Mouse (Mus musculus) intestine, embryonic 14.5 days (tissue): ENCODE data around the gene Foxn3. TPM values are rescaled to one million over a fixed set of nuclear protein-coding genes. Genes with fewer than 3 reads are reported as not detected.

Source experiments
- ATAC-seq: fragments of 200-750 bp; cut with Nextera tagmentation; replicated peaks from 2 replicates; pipeline ENCODE4 v1.8.0; 2017; ENCODE audit warnings: low read depth, moderate number of reproducible peaks, moderate TSS enrichment, moderate library complexity; ENCODE audit not compliant: low FRiP score, low TSS enrichment
- DNase-seq: peaks from one replicate; pipeline ENCODE4 v3.0.0-alpha.2; 2018; ENCODE audit warnings: low spot score
- H3K27ac ChIP-seq: fragments of 300-500 bp; sonication (generic); 2 replicates; pipeline ENCODE4 v1.5.1; 2014; ENCODE audit warnings: low read depth, mild to moderate bottlenecking, control low read depth
- H3K27me3 ChIP-seq: fragments of 300-500 bp; sonication (generic); replicated peaks from 2 replicates; pipeline ENCODE4 v1.6.1; 2014; ENCODE audit warnings: low read length, control low read depth; ENCODE audit not compliant: control insufficient read depth, insufficient read depth
- H3K36me3 ChIP-seq: fragments of 300-500 bp; sonication (generic); 2 replicates; pipeline ENCODE4 v1.6.1; 2014; ENCODE audit warnings: low read length, control low read depth; ENCODE audit not compliant: control insufficient read depth, insufficient read depth
- H3K4me1 ChIP-seq: fragments of 300-500 bp; sonication (generic); replicated peaks from 2 replicates; pipeline ENCODE4 v1.6.1; 2014; ENCODE audit warnings: low read length, control low read depth, mixed read lengths; ENCODE audit not compliant: control insufficient read depth, insufficient read depth
- H3K4me2 ChIP-seq: fragments of 300-500 bp; sonication (generic); 2 replicates; pipeline ENCODE4 v1.6.1; 2014; ENCODE audit warnings: low read length
- H3K4me3 ChIP-seq: fragments of 300-500 bp; sonication (generic); 2 replicates; pipeline ENCODE4 v1.5.1; 2014; ENCODE audit warnings: low read depth, low read length, control low read depth, mixed read lengths
- H3K9ac ChIP-seq: fragments of 300-500 bp; sonication (generic); 2 replicates; pipeline ENCODE4 v1.6.1; 2014; ENCODE audit warnings: mild to moderate bottlenecking, low read length
- H3K9me3 ChIP-seq: fragments of 300-500 bp; sonication (generic); 2 replicates; pipeline ENCODE4 v1.6.1; 2016; ENCODE audit warnings: low read length, control low read depth; ENCODE audit not compliant: control insufficient read depth
- WGBS: fragments of 180-500 bp; shearing (Covaris S2); extraction: QIAGEN DNeasy Blood & Tissue Kit; methylation state at CpG from one replicate; pipeline ENCODE4 v1.1.7; 2014; 5-methylcytosine and 5-hydroxymethylcytosine counted together
- polyA plus RNA-seq: library from polyadenylated mRNA; unstranded; fragments of >200 nt; fragmentation: Nextera tagmentation; extraction: Ambion mirVana; gene quantifications from 2 replicates; pipeline ENCODE4 v1.2.1, GENCODE M21; 2014

Gene Foxn3
- polyA plus RNA-seq, 1 experiment from 2014 or later = 74.3 TPM

DNA sequence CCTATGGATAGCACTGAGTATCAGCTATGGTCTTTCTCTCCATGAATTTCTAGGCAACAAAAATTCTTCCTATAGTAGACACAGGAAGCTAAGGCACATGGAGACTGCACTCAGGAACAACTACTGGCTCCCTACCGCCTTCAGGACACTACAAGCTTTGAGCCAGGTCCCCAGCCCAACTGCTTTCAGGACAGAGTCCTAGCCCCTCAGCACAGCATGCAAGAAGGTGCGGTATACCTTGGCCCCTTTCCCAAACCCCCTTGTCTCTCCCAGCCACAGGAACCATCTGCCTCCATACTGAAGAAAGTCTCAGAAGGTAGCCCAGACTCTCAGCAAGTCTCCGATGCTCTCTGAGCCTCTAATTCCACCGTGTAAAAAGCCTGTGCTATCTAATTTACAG, 189.8 kb downstream of the Foxn3 start:
- Histone ChIP-seq H3K27ac (no peak overlapping the region), H3K9me3 (no peaks in the 10 kb centered on the region), H3K27me3 (no peaks in the 10 kb centered on the region), H3K4me3 (no peak overlapping the region), H3K4me1 (peaks cover 13% of the 10 kb centered on the region), H3K9ac (no peak overlapping the region), H3K4me2 (no peak overlapping the region), H3K36me3 (peaks cover 3% of the 10 kb centered on the region; the same call in 1 of the 2 replicates)
- DNase-seq (no peak), ATAC-seq (no peak)
- 70% methylated on average over 4 of the region's 4 CpGs for WGBS

DNA sequence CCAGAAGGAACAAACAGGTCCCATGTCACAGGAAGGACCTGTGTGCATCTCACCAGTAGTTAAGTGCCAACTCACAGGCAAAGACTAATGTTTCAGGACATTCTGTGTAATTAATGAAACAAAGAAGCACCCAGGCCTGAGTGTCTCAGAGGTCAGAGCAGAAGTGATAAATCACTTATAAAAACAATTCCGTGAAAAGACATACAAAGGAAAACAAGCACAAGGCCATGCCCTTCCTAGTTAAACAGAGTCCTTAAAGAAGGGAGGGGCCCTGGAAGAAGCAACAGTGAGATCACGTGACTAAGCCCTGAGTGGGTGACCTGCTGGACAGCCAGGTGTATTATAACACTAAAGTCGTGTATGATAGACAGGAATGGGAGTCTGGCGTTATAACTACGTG, 191.9 kb downstream of the Foxn3 start:
- H3K4me2 ChIP-seq = no peak overlapping the region
- H3K36me3 ChIP-seq = peaks cover 3% of the 10 kb centered on the region; the same call in 1 of the 2 replicates
- no peak overlapping the region for H3K4me3 ChIP-seq
- no peak overlapping the region for H3K9ac ChIP-seq
- no peak for DNase-seq
- H3K27ac ChIP-seq = no peak overlapping the region
- no peaks in the 10 kb centered on the region for H3K9me3 ChIP-seq
- peaks cover 8% of the 10 kb centered on the region; the same call in 1 of the 2 replicates for H3K4me1 ChIP-seq
- no peak for ATAC-seq
- no peaks in the 10 kb centered on the region for H3K27me3 ChIP-seq
- 42% methylated on average over 5 of the region's 5 CpGs for WGBS

DNA sequence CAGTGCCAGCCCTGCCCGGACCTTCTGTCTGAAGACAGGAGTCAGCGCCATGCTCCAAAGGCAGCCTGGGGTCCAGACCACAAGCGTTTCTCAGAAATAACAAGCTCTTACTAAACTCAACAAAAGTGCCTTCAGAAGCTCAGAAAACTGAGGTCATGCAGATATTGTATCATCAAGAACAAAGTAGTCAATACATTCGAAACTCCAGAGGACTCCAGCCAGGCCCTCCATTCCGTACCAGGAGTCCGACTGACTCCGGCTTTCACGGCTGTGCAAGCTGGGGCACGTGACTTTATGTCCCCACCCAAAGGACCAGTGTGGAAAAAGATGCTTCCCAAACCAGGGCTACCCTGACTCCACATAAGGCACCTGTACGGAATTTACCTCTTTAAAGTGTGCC, 195.1 kb downstream of the Foxn3 start:
- 90% methylated on average over 10 of the region's 10 CpGs for WGBS
- ATAC-seq = no peak

DNA sequence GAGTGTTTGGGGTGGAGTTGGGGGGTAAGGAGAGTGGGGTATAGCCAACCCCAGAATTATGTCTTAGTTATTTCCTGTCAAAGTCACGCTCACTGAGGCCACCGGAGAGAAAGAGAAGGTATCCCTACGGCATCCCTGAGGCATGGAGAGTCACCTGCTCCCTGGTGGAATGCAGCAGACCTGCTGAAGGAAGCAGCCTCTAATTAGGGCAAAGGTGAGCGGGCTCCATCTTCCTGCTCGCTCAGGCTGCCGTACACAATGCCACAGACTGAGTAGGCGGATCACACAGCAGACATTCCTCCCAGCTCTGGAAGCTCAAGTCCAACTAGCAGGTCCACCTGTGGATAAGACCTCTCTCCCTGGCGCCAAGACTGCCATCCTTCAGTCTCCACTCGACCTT, 197.4 kb downstream of the Foxn3 start:
- ATAC-seq = peak; percentile 74
- 73% methylated on average over 9 of the region's 9 CpGs for WGBS
- peaks cover 5% of the 10 kb centered on the region; the same call in 1 of the 2 replicates for H3K4me1 ChIP-seq
- no peak for DNase-seq
- no peak overlapping the region for H3K27ac ChIP-seq
- H3K9me3 ChIP-seq = no peaks in the 10 kb centered on the region
- H3K9ac ChIP-seq = no peak overlapping the region
- H3K4me3 ChIP-seq = no peak overlapping the region
- no peak overlapping the region for H3K4me2 ChIP-seq
- no peaks in the 10 kb centered on the region for H3K27me3 ChIP-seq
- H3K36me3 ChIP-seq = no peaks in the 10 kb centered on the region

More for the DNA sequence above, 195.1 kb downstream of the Foxn3 start:
- H3K4me3 ChIP-seq = no peak overlapping the region
- H3K36me3 ChIP-seq = no peaks in the 10 kb centered on the region
- H3K4me1 ChIP-seq = peaks cover 3% of the 10 kb centered on the region; the same call in 1 of the 2 replicates
- DNase-seq = no peak
- H3K9ac ChIP-seq = no peak overlapping the region
- H3K27me3 ChIP-seq = no peaks in the 10 kb centered on the region
- H3K27ac ChIP-seq = no peak overlapping the region
- H3K9me3 ChIP-seq = no peaks in the 10 kb centered on the region
- no peak overlapping the region for H3K4me2 ChIP-seq

DNA sequence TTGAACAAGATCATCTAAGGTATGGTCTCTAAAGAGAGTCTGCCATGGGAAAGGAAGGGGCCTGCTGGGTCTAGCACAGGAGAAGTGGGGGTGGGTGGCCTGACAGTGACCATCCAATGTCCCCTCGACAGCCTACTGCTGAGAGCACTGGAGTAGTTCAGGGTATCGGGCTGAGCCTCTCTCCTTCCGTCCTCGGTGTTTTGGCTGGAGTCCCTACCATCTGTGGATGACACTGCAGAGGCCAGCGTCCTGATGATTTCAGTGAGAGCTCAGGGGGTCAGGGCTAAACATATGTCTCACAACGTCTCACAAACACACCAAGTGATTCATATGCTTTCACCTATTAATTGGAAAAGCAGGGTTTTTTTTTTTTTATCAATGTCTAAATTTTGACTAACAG, 199.2 kb downstream of the Foxn3 start:
- Histone ChIP-seq H3K27ac (no peak overlapping the region), H3K36me3 (no peaks in the 10 kb centered on the region), H3K4me2 (no peak overlapping the region), H3K9me3 (no peaks in the 10 kb centered on the region), H3K4me1 (peaks cover 8% of the 10 kb centered on the region; the same call in 1 of the 2 replicates), H3K27me3 (no peaks in the 10 kb centered on the region), H3K4me3 (no peak overlapping the region), H3K9ac (no peak overlapping the region)
- DNase-seq = no peak
- no peak for ATAC-seq
- WGBS = 81% methylated on average over 6 of the region's 6 CpGs

DNA sequence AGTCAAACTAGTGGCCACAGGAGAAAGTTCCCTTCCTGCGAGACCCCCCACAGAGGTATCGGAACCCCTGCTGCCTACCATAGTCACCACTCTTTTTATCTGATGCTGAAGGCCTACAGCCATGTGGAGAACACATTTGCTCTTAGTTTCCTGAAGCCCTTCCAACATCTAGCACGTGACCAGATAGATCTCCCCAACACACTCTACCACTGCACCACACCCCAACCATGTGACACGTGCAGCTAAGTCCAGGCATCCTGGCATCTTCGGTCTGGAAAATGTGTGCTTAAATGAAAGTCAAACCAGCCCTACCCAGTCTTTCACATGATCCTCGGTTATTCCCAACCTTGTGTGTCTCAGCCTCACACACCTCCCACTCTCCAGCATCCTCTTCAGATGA, 200.4 kb downstream of the Foxn3 start:
- H3K36me3 ChIP-seq = no peaks in the 10 kb centered on the region

DNA sequence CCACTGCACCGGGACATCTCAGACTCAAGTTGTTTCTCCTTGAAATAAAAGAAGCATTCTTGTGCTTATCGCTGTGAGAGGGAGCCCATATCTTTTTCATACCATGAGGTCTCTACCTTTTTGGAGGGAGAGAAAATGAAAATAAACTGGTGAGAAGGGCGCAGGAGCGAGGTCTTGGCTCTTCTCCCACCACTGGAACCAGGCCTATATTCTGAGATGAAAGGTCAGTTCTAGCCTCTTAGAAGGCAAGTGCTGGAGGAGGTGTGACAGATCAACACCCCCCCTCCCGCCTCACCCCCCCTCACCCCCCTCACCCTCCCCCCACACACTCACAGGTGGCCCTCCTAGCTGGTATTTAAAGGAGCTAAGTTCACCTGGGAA, 201.6 kb downstream of the Foxn3 start:
- DNase-seq (no peak), ATAC-seq (no peak)
- Histone ChIP-seq H3K4me2 (no peak overlapping the region), H3K27me3 (no peaks in the 10 kb centered on the region), H3K9ac (no peak overlapping the region), H3K36me3 (no peaks in the 10 kb centered on the region), H3K4me1 (0 out of 2 replicates have a peak, but pooled peaks cover 8% of the 10 kb centered on the region), H3K9me3 (no peaks in the 10 kb centered on the region), H3K4me3 (no peak overlapping the region), H3K27ac (no peak overlapping the region)
- 60% methylated on average over 5 of the region's 5 CpGs for WGBS

More for the DNA sequence above, 200.4 kb downstream of the Foxn3 start:
- WGBS = 81% methylated on average over 6 of the region's 6 CpGs
- Histone ChIP-seq H3K27ac (no peak overlapping the region), H3K4me2 (no peak overlapping the region), H3K27me3 (no peaks in the 10 kb centered on the region), H3K9ac (no peak overlapping the region), H3K4me3 (no peak overlapping the region), H3K4me1 (0 out of 2 replicates have a peak, but pooled peaks cover 8% of the 10 kb centered on the region), H3K9me3 (no peaks in the 10 kb centered on the region)
- no peak for DNase-seq
- no peak for ATAC-seq

DNA sequence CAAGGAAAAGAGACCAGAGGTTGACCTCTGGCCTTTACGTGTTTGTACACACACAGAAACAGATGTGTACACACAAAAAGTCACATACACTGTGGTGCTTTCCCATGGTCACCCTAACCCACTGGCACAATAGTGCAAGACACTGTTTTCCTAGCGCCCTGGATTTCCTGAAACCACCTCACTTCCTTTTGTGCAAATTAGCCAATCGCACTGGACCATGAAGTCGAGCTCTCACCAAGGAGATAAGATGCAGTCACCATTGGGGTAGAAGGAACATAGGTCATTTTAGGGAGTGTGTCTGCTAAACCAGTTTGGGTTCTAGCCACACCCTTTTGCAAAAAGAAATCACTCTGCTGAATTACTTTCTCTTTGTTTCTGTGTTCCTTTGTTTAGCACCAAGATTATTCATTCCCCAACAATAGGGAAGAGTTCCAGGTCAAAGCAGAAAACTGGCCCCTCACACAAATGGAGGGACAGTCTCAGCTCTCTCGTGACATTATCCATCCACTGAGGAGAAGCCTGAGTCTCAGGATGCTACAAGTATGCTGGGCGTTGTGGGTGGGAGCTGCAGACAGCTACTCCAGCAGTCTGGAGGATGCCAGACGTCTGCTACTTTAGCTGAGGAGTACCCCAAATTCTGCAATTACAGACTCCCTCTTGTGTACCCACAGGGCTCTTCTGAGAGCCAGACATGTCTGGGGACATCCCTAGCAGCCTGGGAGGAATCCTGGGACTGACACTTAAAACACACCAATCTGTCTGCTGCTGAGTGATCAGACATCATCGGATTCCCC, 202.2 kb downstream of the Foxn3 start:
- no peak for DNase-seq
- WGBS = 69% methylated on average over 8 of the region's 8 CpGs
- no peak overlapping the region for H3K4me3 ChIP-seq
- no peak overlapping the region for H3K9ac ChIP-seq
- no peak for ATAC-seq
- no peaks in the 10 kb centered on the region for H3K9me3 ChIP-seq
- H3K27ac ChIP-seq = no peak overlapping the region
- H3K36me3 ChIP-seq = no peaks in the 10 kb centered on the region
- no peak overlapping the region for H3K4me2 ChIP-seq
- 0 out of 2 replicates have a peak, but pooled peaks cover 8% of the 10 kb centered on the region for H3K4me1 ChIP-seq
- H3K27me3 ChIP-seq = no peaks in the 10 kb centered on the region

DNA sequence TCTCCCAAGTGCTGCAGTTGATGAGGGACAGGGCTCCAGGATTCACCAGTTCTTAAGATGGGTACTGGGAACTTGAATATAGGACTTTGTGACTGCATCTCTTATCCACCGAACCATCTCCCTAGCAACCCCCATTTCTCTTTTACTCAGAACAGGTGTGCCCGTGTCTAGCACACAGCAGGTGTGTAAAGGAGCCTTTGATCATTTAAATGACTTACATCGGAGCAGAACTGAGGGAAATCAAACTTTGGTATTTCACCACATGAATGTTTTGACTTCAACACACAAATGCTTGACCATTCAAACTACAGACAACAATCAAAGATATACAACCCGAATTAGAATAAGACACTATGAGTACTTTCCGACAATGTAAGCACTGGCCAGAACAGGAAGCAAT, 204.7 kb downstream of the Foxn3 start:
- no peak for DNase-seq
- Histone ChIP-seq H3K36me3 (no peaks in the 10 kb centered on the region), H3K4me1 (0 out of 2 replicates have a peak, but pooled peaks cover 5% of the 10 kb centered on the region), H3K9ac (no peak overlapping the region), H3K27me3 (no peaks in the 10 kb centered on the region), H3K9me3 (no peaks in the 10 kb centered on the region), H3K27ac (no peak overlapping the region), H3K4me3 (no peak overlapping the region), H3K4me2 (no peak overlapping the region)
- ATAC-seq = no peak
- 86% methylated on average over 5 of the region's 5 CpGs for WGBS
